Mouse (Mus musculus): ENCODE measurements around the gene Gstm5.
"Not testable (repeated sequence)": the region's sequence is repeated elsewhere in the genome, so short reads cannot be mapped to it uniquely, and the experiment has no call there.

Gene Gstm5

GRCm38 (mm10) chr3:107873335-107874251, 22.0 kb upstream of the Gstm5 start:
- no peak for DNase-seq

GRCm38 (mm10) chr3:107875231-107875630, 20.4 kb upstream of the Gstm5 start:
- DNase-seq: no peak

- no peak for DNase-seq
Measured at GRCm38 (mm10) chr3:107877005-107877404, 18.6 kb upstream of the Gstm5 start, which contains the start of gene Eps8l3. TSS of gene Eps8l3 (plus strand) at chr3:107877229.

GRCm38 (mm10) chr3:107877747-107878736, 17.6 kb upstream of the Gstm5 start:
- no peak for DNase-seq

- DNase-seq: no peak
Measured at GRCm38 (mm10) chr3:107887674-107888495, 7.7 kb upstream of the Gstm5 start.

GRCm38 (mm10) chr3:107889236-107889635, 6.4 kb upstream of the Gstm5 start:
- not testable (repeated sequence) for DNase-seq

GRCm38 (mm10) chr3:107895194-107895719, 364 bp upstream of the Gstm5 start:
- no peak for DNase-seq

GRCm38 (mm10) chr3:107898691-107899090, 3.1 kb downstream of the Gstm5 start:
- no peak for DNase-seq

GRCm38 (mm10) chr3:107900955-107901673, 5.5 kb downstream of the Gstm5 start:
- no peak for DNase-seq

- no peak for DNase-seq
Measured at GRCm38 (mm10) chr3:107905942-107906341, 10.3 kb downstream of the Gstm5 start.

- DNase-seq: no peak
Measured at GRCm38 (mm10) chr3:107916674-107917073, 21.1 kb downstream of the Gstm5 start.

GRCm38 (mm10) chr3:107917097-107917496, 21.5 kb downstream of the Gstm5 start:
- DNase-seq: no peak

GRCm38 (mm10) chr3:107917783-107918408, 22.3 kb downstream of the Gstm5 start:
- peak; percentile 76 for DNase-seq

- no peak for DNase-seq
Measured at GRCm38 (mm10) chr3:107920348-107920747, 24.7 kb downstream of the Gstm5 start.

- no peak for DNase-seq
Measured at GRCm38 (mm10) chr3:107925335-107925734, 29.7 kb downstream of the Gstm5 start.

- DNase-seq: no peak
Measured at GRCm38 (mm10) chr3:107927841-107928240, 32.2 kb downstream of the Gstm5 start.

GRCm38 (mm10) chr3:107928691-107929090, 33.1 kb downstream of the Gstm5 start:
- peak; percentile 36 for DNase-seq

GRCm38 (mm10) chr3:107929243-107929642, 33.6 kb downstream of the Gstm5 start:
- DNase-seq: no peak

- DNase-seq: no peak
Measured at GRCm38 (mm10) chr3:107929731-107930130, 34.1 kb downstream of the Gstm5 start.

GRCm38 (mm10) chr3:107931134-107931533, 35.5 kb downstream of the Gstm5 start:
- no peak for DNase-seq

- peak; percentile 98 for DNase-seq
Measured at GRCm38 (mm10) chr3:107931670-107932069, 36.0 kb downstream of the Gstm5 start, which contains the start of gene Gstm7. TSS of gene Gstm7 (minus strand) at chr3:107931817.

Data from lung, postnatal 14 days (tissue).